Mouse (Mus musculus) embryonic facial prominence, embryonic 12.5 days (tissue): Measurements from ENCODE around the gene Ypel5. TPM values are rescaled to one million over a fixed set of nuclear protein-coding genes. Genes with fewer than 3 reads are reported as not detected.

Experiments used
- ATAC-seq: fragments of 200-750 bp; cut with Nextera tagmentation; 2 replicates; pipeline ENCODE4 v1.8.0; 2017; ENCODE audit not compliant: insufficient number of reproducible peaks, insufficient read depth, low FRiP score, low TSS enrichment
- H3K27ac ChIP-seq: fragments of 300-500 bp; sonication (generic); 2 replicates; pipeline ENCODE4 v1.5.1; 2016; ENCODE audit warnings: mild to moderate bottlenecking
- H3K27me3 ChIP-seq: fragments of 300-500 bp; sonication (generic); 2 replicates; pipeline ENCODE4 v1.6.1; 2016; ENCODE audit warnings: mild to moderate bottlenecking, moderate library complexity
- H3K36me3 ChIP-seq: fragments of 300-500 bp; sonication (generic); 2 replicates; pipeline ENCODE4 v1.6.1; 2016; ENCODE audit warnings: mild to moderate bottlenecking
- H3K4me1 ChIP-seq: fragments of 300-500 bp; sonication (generic); 2 replicates; pipeline ENCODE4 v1.6.1; 2016
- H3K4me2 ChIP-seq: fragments of 300-500 bp; sonication (generic); replicated peaks from 2 replicates; pipeline ENCODE4 v1.6.1; 2016; ENCODE audit warnings: mild to moderate bottlenecking, moderate library complexity
- H3K4me3 ChIP-seq: fragments of 300-500 bp; sonication (generic); 2 replicates; pipeline ENCODE4 v1.5.1; 2016; ENCODE audit warnings: mild to moderate bottlenecking
- H3K9ac ChIP-seq: fragments of 300-500 bp; sonication (generic); 2 replicates; pipeline ENCODE4 v1.6.1; 2016; ENCODE audit warnings: mild to moderate bottlenecking, moderate library complexity
- H3K9me3 ChIP-seq: fragments of 300-500 bp; sonication (generic); 2 replicates; pipeline ENCODE4 v1.6.1; 2016; ENCODE audit warnings: mild to moderate bottlenecking, moderate library complexity
- WGBS: fragments of 180-500 bp; shearing (Covaris S2); methylation state at CpG from one replicate; pipeline ENCODE4 v1.1.7; 2016; 5-methylcytosine and 5-hydroxymethylcytosine counted together
- polyA plus RNA-seq: library from polyadenylated mRNA; unstranded; fragments of >200 nt; fragmentation: Nextera tagmentation; extraction: Ambion mirVana; gene quantifications from 2 replicates; pipeline ENCODE4 v1.2.1, GENCODE M21; 2016

The Ypel5 gene
- polyA plus RNA-seq, 1 experiment from 2014 or later, result 47.9 TPM

- Histone ChIP-seq H3K36me3 (no peaks in the 10 kb centered on the region), H3K4me2 (no peak overlapping the region), H3K9ac (no peak overlapping the region), H3K27me3 (no peaks in the 10 kb centered on the region; the same call in 1 of the 2 replicates), H3K4me1 (no peaks in the 10 kb centered on the region), H3K4me3 (no peak overlapping the region), H3K9me3 (no peaks in the 10 kb centered on the region), H3K27ac (no peak overlapping the region)
- 56% methylated on average over 1 of the region's 1 CpGs for WGBS
- ATAC-seq, result no peak
Observed at GRCm38 (mm10) chr17:72855298-72855697, 19.0 kb downstream of the Ypel5 start.

DNA sequence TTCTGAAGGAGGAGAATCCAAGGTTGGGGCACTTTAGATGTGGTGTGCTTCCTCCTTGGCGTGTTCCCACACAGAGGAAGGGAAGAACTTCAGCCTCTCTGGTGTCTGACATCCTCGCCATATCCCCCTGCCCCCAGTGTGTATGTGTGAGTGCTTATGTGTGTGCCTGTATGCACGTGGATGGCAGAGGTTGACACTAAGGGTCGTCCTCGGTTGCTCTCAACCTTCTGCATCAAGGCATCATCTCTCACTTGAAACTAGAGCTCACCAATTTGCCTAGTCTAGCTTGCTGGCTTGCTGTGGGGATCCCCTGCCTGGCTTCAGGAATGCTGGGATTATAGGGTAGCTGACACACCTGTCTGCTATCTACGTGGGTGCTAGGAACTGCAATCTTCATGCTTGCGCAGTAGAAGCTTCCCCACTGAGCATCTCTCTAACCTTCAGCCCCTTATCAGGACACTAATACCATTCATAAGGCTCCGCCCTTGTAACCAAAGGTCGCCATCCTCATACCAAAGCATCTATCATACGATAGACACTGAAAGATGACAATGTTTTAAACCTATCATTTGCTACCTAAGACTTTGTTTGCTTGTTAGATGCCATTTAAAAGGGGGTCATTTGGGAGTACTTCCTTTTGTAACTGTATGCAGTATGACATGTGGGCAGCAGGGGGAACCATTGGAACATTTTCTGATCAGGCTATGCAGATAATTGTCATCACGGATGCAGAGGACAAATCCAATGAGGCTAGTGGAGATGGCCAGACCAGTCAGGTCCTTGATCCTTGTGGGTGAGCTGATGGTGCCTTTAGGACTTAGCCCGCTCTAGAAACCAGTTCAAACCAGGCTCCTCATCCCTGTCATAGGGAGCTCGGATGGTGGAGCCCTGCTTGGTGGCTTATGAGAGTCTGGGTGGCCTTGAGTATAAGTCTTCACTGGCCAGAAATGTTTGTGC is 21.7 kb downstream of the Ypel5 start:
- no peak overlapping the region for H3K27ac ChIP-seq
- 56% methylated on average over 13 of the region's 13 CpGs for WGBS
- ATAC-seq, result no peak
- no peaks in the 10 kb centered on the region for H3K9me3 ChIP-seq
- H3K36me3 ChIP-seq, result no peaks in the 10 kb centered on the region
- H3K4me1 ChIP-seq, result no peaks in the 10 kb centered on the region
- H3K27me3 ChIP-seq, result no peaks in the 10 kb centered on the region; the same call in 1 of the 2 replicates
- H3K9ac ChIP-seq, result no peak overlapping the region
- H3K4me3 ChIP-seq, result no peak overlapping the region
- H3K4me2 ChIP-seq, result no peak overlapping the region

DNA sequence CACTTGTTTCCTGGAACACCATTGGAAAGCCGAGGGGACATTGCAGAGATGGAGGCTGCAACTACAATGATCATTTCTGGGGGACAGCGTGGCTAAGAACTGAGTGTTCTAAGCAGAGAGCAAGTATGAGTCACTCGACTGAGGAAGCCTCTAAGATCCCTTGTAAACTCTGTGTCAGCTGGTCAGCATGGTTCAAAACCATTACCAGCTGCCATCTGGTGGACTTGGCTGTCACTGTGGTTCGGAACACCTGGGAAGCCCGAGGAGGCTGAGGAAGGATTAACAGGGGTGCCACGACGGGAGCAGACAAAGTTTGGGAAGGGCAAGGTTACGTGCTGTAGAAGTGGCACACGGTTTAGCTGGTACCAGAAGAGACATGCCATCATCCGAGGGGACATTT is 27.0 kb downstream of the Ypel5 start:
- H3K9ac ChIP-seq, result no peak overlapping the region
- ATAC-seq, result no peak
- H3K9me3 ChIP-seq, result no peaks in the 10 kb centered on the region
- 77% methylated on average over 10 of the region's 10 CpGs for WGBS
- no peak overlapping the region for H3K27ac ChIP-seq
- no peaks in the 10 kb centered on the region for H3K4me1 ChIP-seq
- H3K27me3 ChIP-seq, result no peaks in the 10 kb centered on the region; the same call in 1 of the 2 replicates
- H3K4me3 ChIP-seq, result no peak overlapping the region
- H3K4me2 ChIP-seq, result no peak overlapping the region
- H3K36me3 ChIP-seq, result no peaks in the 10 kb centered on the region

- H3K36me3 ChIP-seq, result no peaks in the 10 kb centered on the region
- no peak overlapping the region for H3K4me2 ChIP-seq
- no peak overlapping the region for H3K27ac ChIP-seq
- no peak overlapping the region for H3K9ac ChIP-seq
- no peaks in the 10 kb centered on the region for H3K9me3 ChIP-seq
- 0 out of 2 replicates have a peak, but pooled peaks have one; percentile 52 for ATAC-seq
- no peaks in the 10 kb centered on the region for H3K27me3 ChIP-seq
- WGBS, result 94% methylated on average over 3 of the region's 3 CpGs
- no peaks in the 10 kb centered on the region for H3K4me1 ChIP-seq
- no peak overlapping the region for H3K4me3 ChIP-seq
Observed at GRCm38 (mm10) chr17:72866624-72867245, 30.5 kb downstream of the Ypel5 start.

DNA sequence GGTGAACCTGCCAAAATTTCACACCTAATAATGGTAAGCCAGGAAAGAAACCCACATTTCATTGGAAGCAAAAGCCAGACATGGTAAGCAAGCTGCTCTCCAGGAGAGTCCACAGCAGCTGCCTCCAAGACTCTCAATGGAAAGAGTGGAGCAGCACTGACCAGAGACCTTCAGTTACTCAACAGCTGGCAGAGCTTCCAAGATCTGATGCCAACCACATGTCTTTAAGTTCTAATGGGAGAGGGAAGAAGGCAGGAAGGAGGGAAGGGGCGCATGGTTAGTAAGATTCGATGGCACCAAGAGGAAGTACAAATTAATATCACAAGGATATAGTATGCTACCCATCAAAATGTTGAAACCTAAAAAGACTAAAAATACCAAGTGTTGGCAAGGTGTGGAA is 31.9 kb downstream of the Ypel5 start:
- no peak overlapping the region for H3K27ac ChIP-seq
- ATAC-seq, result no peak
- no peaks in the 10 kb centered on the region for H3K9me3 ChIP-seq
- no peaks in the 10 kb centered on the region for H3K27me3 ChIP-seq
- H3K9ac ChIP-seq, result no peak overlapping the region
- no peak overlapping the region for H3K4me3 ChIP-seq
- WGBS, result 95% methylated on average over 2 of the region's 2 CpGs
- H3K4me2 ChIP-seq, result no peak overlapping the region
- H3K36me3 ChIP-seq, result no peaks in the 10 kb centered on the region
- no peaks in the 10 kb centered on the region for H3K4me1 ChIP-seq

DNA sequence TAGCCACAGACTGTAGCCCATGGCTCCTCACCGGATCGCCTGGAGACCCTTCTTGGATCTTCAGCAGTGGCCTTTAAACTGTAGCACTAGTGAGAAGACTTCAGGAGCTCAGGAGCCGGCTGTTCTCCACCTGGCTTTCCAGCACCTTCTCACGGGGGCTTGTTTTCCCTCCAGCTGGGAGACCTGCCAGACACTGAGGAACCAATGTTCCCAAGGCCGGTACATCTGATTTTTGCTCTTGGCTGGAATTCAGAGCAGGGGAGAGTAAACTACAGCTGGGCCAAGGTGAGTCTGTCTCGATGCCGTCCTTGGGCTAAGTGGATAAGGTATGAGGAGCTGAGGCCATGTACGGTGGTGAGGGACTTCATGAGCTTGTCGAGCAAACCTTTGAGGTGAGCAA is 42.7 kb downstream of the Ypel5 start:
- no peaks in the 10 kb centered on the region for H3K4me1 ChIP-seq
- H3K4me3 ChIP-seq, result no peak overlapping the region
- no peak overlapping the region for H3K27ac ChIP-seq
- no peak overlapping the region for H3K9ac ChIP-seq
- no peak overlapping the region for H3K4me2 ChIP-seq
- no peaks in the 10 kb centered on the region for H3K36me3 ChIP-seq
- WGBS, result 88% methylated on average over 9 of the region's 9 CpGs
- ATAC-seq, result no peak
- H3K27me3 ChIP-seq, result no peaks in the 10 kb centered on the region
- H3K9me3 ChIP-seq, result no peaks in the 10 kb centered on the region

DNA sequence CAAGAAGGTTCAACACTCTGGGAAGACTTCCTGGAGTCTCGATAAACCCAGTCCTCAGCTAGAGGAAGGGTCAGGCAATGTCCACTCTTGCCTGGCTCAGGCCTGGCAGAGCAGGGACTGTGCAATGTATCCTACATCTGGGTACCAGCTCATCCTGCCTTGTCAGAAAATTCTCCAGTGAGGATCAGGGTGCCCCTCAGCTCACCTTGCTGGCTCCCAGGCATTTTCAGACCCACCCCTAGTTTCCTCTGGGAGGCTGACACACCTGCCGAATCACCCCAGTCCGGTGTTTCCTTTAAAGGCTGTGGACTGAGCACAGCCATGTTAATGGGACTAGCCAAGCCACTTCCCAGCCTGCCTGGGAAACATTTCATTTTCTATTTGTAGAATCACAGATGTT is 43.9 kb downstream of the Ypel5 start:
- WGBS, result 75% methylated on average over 3 of the region's 3 CpGs
- Histone ChIP-seq H3K4me2 (no peak overlapping the region), H3K9me3 (no peaks in the 10 kb centered on the region), H3K36me3 (no peaks in the 10 kb centered on the region), H3K4me3 (no peak overlapping the region), H3K27ac (no peak overlapping the region), H3K9ac (no peak overlapping the region), H3K4me1 (no peaks in the 10 kb centered on the region), H3K27me3 (no peaks in the 10 kb centered on the region)
- ATAC-seq, result no peak

DNA sequence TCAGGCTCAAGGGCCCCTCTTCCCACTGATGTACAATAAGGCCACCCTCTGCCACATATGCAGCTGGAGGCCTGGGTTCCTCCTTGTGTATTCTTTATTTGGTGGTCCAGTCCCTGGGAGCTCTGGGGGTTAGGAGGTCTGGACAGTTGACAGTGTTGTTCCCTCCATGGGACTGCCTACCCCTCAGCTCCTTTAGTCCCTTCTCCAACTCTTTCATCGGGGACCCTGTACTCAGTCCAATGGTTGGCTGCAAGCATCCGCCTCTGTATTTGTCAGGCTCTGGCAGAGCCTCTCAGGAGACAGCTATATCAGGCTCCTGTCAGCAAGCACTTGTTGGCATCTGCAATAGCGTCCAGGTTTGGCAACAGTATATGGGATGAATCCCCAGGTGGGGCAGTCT is 44.8 kb downstream of the Ypel5 start:
- Histone ChIP-seq H3K9me3 (0 out of 2 replicates have a peak, but pooled peaks cover under 1% of the 10 kb centered on the region), H3K27ac (no peak overlapping the region), H3K4me2 (no peak overlapping the region), H3K4me1 (no peaks in the 10 kb centered on the region), H3K4me3 (no peak overlapping the region), H3K27me3 (no peaks in the 10 kb centered on the region), H3K9ac (no peak overlapping the region), H3K36me3 (no peaks in the 10 kb centered on the region)
- 75% methylated on average over 3 of the region's 3 CpGs for WGBS
- no peak for ATAC-seq

DNA sequence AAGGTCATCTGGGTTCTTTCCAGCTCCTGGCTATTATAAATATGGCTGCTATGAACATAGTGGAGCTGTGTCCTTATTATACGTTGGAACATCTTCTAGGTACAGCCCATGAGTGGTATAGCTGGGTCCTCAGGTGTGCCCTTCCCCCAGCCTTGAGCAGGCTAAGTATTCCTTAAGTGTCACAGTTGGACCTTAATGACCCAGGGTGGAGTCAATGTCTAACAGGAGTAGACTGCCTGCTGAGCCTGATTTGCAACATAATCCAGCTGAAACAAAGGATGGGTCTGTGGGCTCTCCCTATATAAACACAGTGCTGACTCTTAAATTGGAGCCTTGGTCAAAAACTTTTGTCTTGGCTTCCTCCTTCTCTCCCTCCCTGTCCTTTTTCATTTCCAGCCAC is 45.6 kb downstream of the Ypel5 start:
- 49% methylated on average over 1 of the region's 1 CpGs for WGBS
- Histone ChIP-seq H3K36me3 (no peaks in the 10 kb centered on the region), H3K4me3 (no peak overlapping the region), H3K27ac (no peak overlapping the region), H3K9me3 (0 out of 2 replicates have a peak, but pooled peaks cover 3% of the 10 kb centered on the region), H3K9ac (no peak overlapping the region), H3K4me2 (no peak overlapping the region), H3K27me3 (no peaks in the 10 kb centered on the region), H3K4me1 (no peaks in the 10 kb centered on the region)
- ATAC-seq, result no peak

GRCm38 (mm10) chr17:72889556-72890397 is 53.5 kb downstream of the Ypel5 start:
- Histone ChIP-seq H3K4me3 (no peak overlapping the region), H3K9me3 (0 out of 2 replicates have a peak, but pooled peaks cover 3% of the 10 kb centered on the region), H3K27ac (no peak overlapping the region), H3K4me2 (peak overlapping the region; percentile 2; the same call in 1 of the 2 replicates), H3K27me3 (no peaks in the 10 kb centered on the region), H3K36me3 (no peaks in the 10 kb centered on the region), H3K4me1 (no peaks in the 10 kb centered on the region), H3K9ac (no peak overlapping the region)
- 12% methylated on average over 20 of the region's 20 CpGs for WGBS
- no peak for ATAC-seq

- H3K4me3 ChIP-seq, result no peak overlapping the region
- no peaks in the 10 kb centered on the region for H3K27me3 ChIP-seq
- H3K9ac ChIP-seq, result no peak overlapping the region
- H3K4me2 ChIP-seq, result 0 out of 2 replicates have a peak overlapping the region, but pooled peaks have one; percentile 2
- H3K36me3 ChIP-seq, result no peaks in the 10 kb centered on the region
- no peak overlapping the region for H3K27ac ChIP-seq
- H3K4me1 ChIP-seq, result no peaks in the 10 kb centered on the region
- WGBS, result 47% methylated on average over 8 of the region's 8 CpGs
- 0 out of 2 replicates have a peak, but pooled peaks cover 3% of the 10 kb centered on the region for H3K9me3 ChIP-seq
- no peak for ATAC-seq
Observed at GRCm38 (mm10) chr17:72890398-72890898, 54.2 kb downstream of the Ypel5 start.
